ENCODE assay signal across 14 mouse cellular contexts in genomic region chr6:114833791-114834346, GRCm38 (mm10).
DNase-seq lines count a peak whose midpoint lies in the region; ATAC-seq and TF ChIP-seq lines count a peak whose summit lies in the region.
"Had no signal": no experiment of that assay in that cellular context is flagged by ENCODE, and none has a peak within 500 bp of the region (broad histone marks: within the 10 kb centered on the region; RNA-seq: fewer than 3 reads in every experiment).

No protein-coding gene starts in this region.

- no peak overlapping the region for H3K4me2 ChIP-seq in heart, embryonic 15.5 days
- no peak overlapping the region for H3K4me2 ChIP-seq in midbrain, embryonic 15.5 days
- H3K4me2 ChIP-seq in liver, postnatal 0 days (ENCODE audit: low read depth, low read length) = no peak overlapping the region
- H3K4me2 ChIP-seq: forebrain, embryonic 13.5 days had no signal

- no peak overlapping the region for H3K9ac ChIP-seq in heart, embryonic 15.5 days
- H3K9ac ChIP-seq in midbrain, embryonic 15.5 days = no peak overlapping the region
- H3K9ac ChIP-seq in liver, postnatal 0 days (replicated peaks) = no peak overlapping the region
- H3K9ac ChIP-seq: forebrain, embryonic 13.5 days had no signal

- ATAC-seq in heart, embryonic 15.5 days (replicated peaks; ENCODE audit: insufficient number of reproducible peaks, insufficient read depth, low FRiP score, low read depth) = peak; percentile 58; the same call in 1 of the 2 replicates
- no peak for ATAC-seq in midbrain, embryonic 15.5 days (replicated peaks)
- ATAC-seq in liver, postnatal 0 days = peak; percentile 93
- ATAC-seq in megakaryocyte, adult 5-6 weeks (ENCODE audit: poor library complexity, severe bottlenecking) = no peak
- ATAC-seq: forebrain, embryonic 13.5 days; midbrain, embryonic 16.5 days had no signal

- intact Hi-C loops in heart, postnatal 14 days (cut with DNase I) = no loop called here
- intact Hi-C loops in left cerebral cortex, postnatal 36 days (cut with DNase I) = no loop called here

- H3K27me3 ChIP-seq in heart, embryonic 15.5 days = no peaks in the 10 kb centered on the region
- no peaks in the 10 kb centered on the region for H3K27me3 ChIP-seq in midbrain, embryonic 10.5 days (ENCODE audit: low read depth, poor library complexity, severe bottlenecking)
- H3K27me3 ChIP-seq in midbrain, embryonic 15.5 days (replicated peaks) = no peaks in the 10 kb centered on the region
- H3K27me3 ChIP-seq in liver, postnatal 0 days (ENCODE audit: insufficient read depth, low read length) = no peaks in the 10 kb centered on the region
- H3K27me3 ChIP-seq: forebrain, embryonic 13.5 days had no signal

- H3K36me3 ChIP-seq in heart, embryonic 15.5 days = no peaks in the 10 kb centered on the region
- H3K36me3 ChIP-seq in midbrain, embryonic 10.5 days = no peaks in the 10 kb centered on the region
- no peaks in the 10 kb centered on the region for H3K36me3 ChIP-seq in midbrain, embryonic 15.5 days (replicated peaks)
- no peaks in the 10 kb centered on the region for H3K36me3 ChIP-seq in liver, postnatal 0 days (replicated peaks; ENCODE audit: insufficient read depth, low read length)

- peak overlapping the region; percentile 50 for H3K27ac ChIP-seq in heart, embryonic 15.5 days
- peak overlapping the region; percentile 25; the same call in 1 of the 2 replicates for H3K27ac ChIP-seq in midbrain, embryonic 10.5 days (replicated peaks)
- H3K27ac ChIP-seq in midbrain, embryonic 15.5 days = no peak overlapping the region
- no peak overlapping the region for H3K27ac ChIP-seq in liver, postnatal 0 days (ENCODE audit: low read depth)
- H3K27ac ChIP-seq: forebrain, embryonic 13.5 days; layer of hippocampus, adult 2 months had no signal

- TF ChIP-seq CTCF in liver, postnatal 0 days (IDR thresholded peaks at IDR 0.05; ENCODE audit: low read depth) = no peak

- no peak for TF ChIP-seq EP300 in liver, postnatal 0 days (IDR thresholded peaks at IDR 0.05; ENCODE audit: low read depth)

- H3K9me3 ChIP-seq in heart, embryonic 15.5 days (replicated peaks) = no peaks in the 10 kb centered on the region
- no peaks in the 10 kb centered on the region for H3K9me3 ChIP-seq in midbrain, embryonic 10.5 days (replicated peaks)
- H3K9me3 ChIP-seq in midbrain, embryonic 15.5 days = no peaks in the 10 kb centered on the region
- H3K9me3 ChIP-seq in liver, postnatal 0 days (ENCODE audit: low read length) = no peaks in the 10 kb centered on the region

- H3K4me1 ChIP-seq in heart, embryonic 15.5 days (replicated peaks) = peaks cover 36% of the 10 kb centered on the region
- peaks cover 19% of the 10 kb centered on the region for H3K4me1 ChIP-seq in midbrain, embryonic 10.5 days
- H3K4me1 ChIP-seq in midbrain, embryonic 15.5 days = no peaks in the 10 kb centered on the region
- peaks cover 18% of the 10 kb centered on the region for H3K4me1 ChIP-seq in liver, postnatal 0 days (ENCODE audit: insufficient read depth)

- no peak overlapping the region for H3K4me3 ChIP-seq in heart, embryonic 15.5 days
- H3K4me3 ChIP-seq in midbrain, embryonic 10.5 days = no peak overlapping the region
- H3K4me3 ChIP-seq in midbrain, embryonic 15.5 days = no peak overlapping the region
- H3K4me3 ChIP-seq in liver, postnatal 0 days (ENCODE audit: low read depth, low read length) = no peak overlapping the region
- H3K4me3 ChIP-seq: forebrain, embryonic 13.5 days; layer of hippocampus, adult 2 months had no signal

- WGBS in heart, embryonic 15.5 days = 53% methylated on average over 4 of the region's 4 CpGs
- 80% methylated on average over 4 of the region's 4 CpGs for WGBS in midbrain, embryonic 10.5 days
- 80% methylated on average over 4 of the region's 4 CpGs for WGBS in midbrain, embryonic 15.5 days
- 52% methylated on average over 4 of the region's 4 CpGs for WGBS in liver, postnatal 0 days (ENCODE audit: insufficient replicate concordance)

- DNase-seq in heart, postnatal 14 days = no peak
- DNase-seq in midbrain, embryonic 10.5 days (ENCODE audit: low spot score) = no peak
- peak; percentile 65 to 76 for DNase-seq in kidney, adult 8-10 months
- peak; percentile 52 for DNase-seq in liver, postnatal 0 days
- no peak for DNase-seq in left cerebral cortex, postnatal 36 days (ENCODE audit: low spot score in 2 of 2)
- DNase-seq: cerebellum, postnatal 25 days; left cerebral cortex, postnatal 4 days; thymus, adult 18-20 months had no signal

Comparison
In these comparisons a context has a peak if more than half of its experiments do, and no peak if none do; other contexts are left out.
1. H3K27ac ChIP-seq: peak in heart, embryonic 15.5 days (single experiment) and midbrain, embryonic 10.5 days (single experiment); none in midbrain, embryonic 15.5 days (single experiment) and liver, postnatal 0 days (single experiment).
2. ATAC-seq: peak in heart, embryonic 15.5 days (single experiment) and liver, postnatal 0 days (single experiment); none in midbrain, embryonic 15.5 days (single experiment) and megakaryocyte, adult 5-6 weeks (single experiment).
3. DNase-seq: peak in kidney, adult 8-10 months (2 of 2) and liver, postnatal 0 days (single experiment); none in heart, postnatal 14 days (0 of 2), midbrain, embryonic 10.5 days (single experiment) and left cerebral cortex, postnatal 36 days (0 of 2).